Mouse (Mus musculus) midbrain, embryonic 14.5 days (tissue): Measurements from ENCODE around the gene Arl4d. TPM values are rescaled to one million over a fixed set of nuclear protein-coding genes. Genes with fewer than 3 reads are reported as not detected.
"Not testable (repeated sequence)": the region's sequence is repeated elsewhere in the genome, so short reads cannot be mapped to it uniquely, and the experiment has no call there.

ENCODE experiments used
- ATAC-seq: fragments of 200-750 bp; cut with Nextera tagmentation; 2 replicates; pipeline ENCODE4 v1.8.0; 2017; ENCODE audit warnings: moderate number of reproducible peaks, moderate library complexity; ENCODE audit not compliant: low FRiP score, low TSS enrichment
- DNase-seq: peaks from one replicate; pipeline ENCODE4 v3.0.0-alpha.2; 2015
- H3K27ac ChIP-seq: fragments of 300-500 bp; sonication (generic); replicated peaks from 2 replicates; pipeline ENCODE4 v1.5.1; 2014; ENCODE audit warnings: mild to moderate bottlenecking, low read depth, low read length, moderate library complexity
- H3K27me3 ChIP-seq: fragments of 300-500 bp; sonication (generic); 2 replicates; pipeline ENCODE4 v1.6.1; 2014; ENCODE audit warnings: low read length, control low read depth, mixed read lengths; ENCODE audit not compliant: control insufficient read depth, insufficient read depth
- H3K36me3 ChIP-seq: fragments of 300-500 bp; sonication (generic); 2 replicates; pipeline ENCODE4 v1.6.1; 2014; ENCODE audit warnings: low read length, control low read depth; ENCODE audit not compliant: control insufficient read depth, insufficient read depth
- H3K4me1 ChIP-seq: fragments of 300-500 bp; sonication (generic); 2 replicates; pipeline ENCODE4 v1.6.1; 2014; ENCODE audit warnings: mild to moderate bottlenecking, antibody characterized with exemption, low read length, control low read depth; ENCODE audit not compliant: control insufficient read depth, insufficient read depth
- H3K4me2 ChIP-seq: fragments of 300-500 bp; sonication (generic); 2 replicates; pipeline ENCODE4 v1.6.1; 2014; ENCODE audit warnings: mild to moderate bottlenecking, low read length, moderate library complexity
- H3K4me3 ChIP-seq: fragments of 300-500 bp; sonication (generic); replicated peaks from 2 replicates; pipeline ENCODE4 v1.5.1; 2014; ENCODE audit warnings: low read depth, low read length
- H3K9ac ChIP-seq: fragments of 300-500 bp; sonication (generic); replicated peaks from 2 replicates; pipeline ENCODE4 v1.6.1; 2014; ENCODE audit warnings: mild to moderate bottlenecking, low read length, moderate library complexity
- H3K9me3 ChIP-seq: fragments of 300-500 bp; sonication (generic); 2 replicates; pipeline ENCODE4 v1.6.1; 2016; ENCODE audit warnings: low read length, control low read depth, mixed read lengths; ENCODE audit not compliant: control insufficient read depth
- WGBS: fragments of 180-500 bp; shearing (Covaris S2); extraction: QIAGEN DNeasy Blood & Tissue Kit; methylation state at CpG from one replicate; pipeline ENCODE4 v1.1.7; 2014; 5-methylcytosine and 5-hydroxymethylcytosine counted together
- polyA plus RNA-seq: library from polyadenylated mRNA; unstranded; fragments of >200 nt; fragmentation: Nextera tagmentation; extraction: Ambion mirVana; gene quantifications from 2 replicates; pipeline ENCODE4 v1.2.1, GENCODE M21; 2014

Arl4d gene
- polyA plus RNA-seq, 1 experiment from 2014 or later, result 3.9 TPM

DNA sequence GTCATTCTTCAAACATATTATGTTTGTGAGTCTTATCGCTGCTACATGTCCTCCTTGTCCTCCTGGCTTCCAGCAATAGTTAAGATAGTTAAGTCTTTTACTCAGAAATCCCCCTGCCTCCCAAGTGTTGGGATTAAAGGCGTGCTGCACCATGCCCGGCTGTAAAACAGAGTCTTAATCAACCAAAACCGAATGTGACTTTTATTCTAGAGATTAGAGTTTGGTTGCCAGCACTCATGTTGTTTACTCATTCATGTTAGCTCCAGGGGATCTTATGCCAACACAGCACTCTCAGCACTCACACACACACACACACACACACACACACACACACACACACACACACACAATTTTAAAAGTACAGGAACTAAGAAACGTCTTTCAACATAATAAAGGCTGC is 22.4 kb upstream of the Arl4d start:
- Histone ChIP-seq H3K9ac (no peak overlapping the region), H3K4me3 (no peak overlapping the region), H3K36me3 (no peaks in the 10 kb centered on the region), H3K9me3 (no peaks in the 10 kb centered on the region), H3K4me2 (no peak overlapping the region), H3K27ac (no peak overlapping the region), H3K4me1 (no peaks in the 10 kb centered on the region), H3K27me3 (no peaks in the 10 kb centered on the region)
- 40% methylated on average over 5 of the region's 5 CpGs for WGBS
- no peak for ATAC-seq
- DNase-seq, result no peak

- ATAC-seq, result no peak
- H3K27ac ChIP-seq, result no peak overlapping the region; the same call in 1 of the 2 replicates
- H3K4me2 ChIP-seq, result no peak overlapping the region
- H3K36me3 ChIP-seq, result no peaks in the 10 kb centered on the region
- no peak for DNase-seq
- H3K4me3 ChIP-seq, result no peak overlapping the region
- no peaks in the 10 kb centered on the region for H3K4me1 ChIP-seq
- H3K9me3 ChIP-seq, result no peaks in the 10 kb centered on the region
- H3K9ac ChIP-seq, result no peak overlapping the region
- 61% methylated on average over 3 of the region's 3 CpGs for WGBS
- H3K27me3 ChIP-seq, result no peaks in the 10 kb centered on the region
These were observed 20.8 kb upstream of the Arl4d start for GRCm38 (mm10) chr11:101644591-101644990.

- DNase-seq, result peak; percentile 31
- not testable (repeated sequence) for H3K27me3 ChIP-seq, H3K9ac ChIP-seq, H3K9me3 ChIP-seq, H3K4me3 ChIP-seq, H3K4me2 ChIP-seq, H3K4me1 ChIP-seq, ATAC-seq, H3K36me3 ChIP-seq
- H3K27ac ChIP-seq, result peak overlapping the region; percentile 60
- 3% methylated on average over 4 of the region's 4 CpGs for WGBS
These were observed 20.3 kb upstream of the Arl4d start for GRCm38 (mm10) chr11:101645043-101645410.

DNA sequence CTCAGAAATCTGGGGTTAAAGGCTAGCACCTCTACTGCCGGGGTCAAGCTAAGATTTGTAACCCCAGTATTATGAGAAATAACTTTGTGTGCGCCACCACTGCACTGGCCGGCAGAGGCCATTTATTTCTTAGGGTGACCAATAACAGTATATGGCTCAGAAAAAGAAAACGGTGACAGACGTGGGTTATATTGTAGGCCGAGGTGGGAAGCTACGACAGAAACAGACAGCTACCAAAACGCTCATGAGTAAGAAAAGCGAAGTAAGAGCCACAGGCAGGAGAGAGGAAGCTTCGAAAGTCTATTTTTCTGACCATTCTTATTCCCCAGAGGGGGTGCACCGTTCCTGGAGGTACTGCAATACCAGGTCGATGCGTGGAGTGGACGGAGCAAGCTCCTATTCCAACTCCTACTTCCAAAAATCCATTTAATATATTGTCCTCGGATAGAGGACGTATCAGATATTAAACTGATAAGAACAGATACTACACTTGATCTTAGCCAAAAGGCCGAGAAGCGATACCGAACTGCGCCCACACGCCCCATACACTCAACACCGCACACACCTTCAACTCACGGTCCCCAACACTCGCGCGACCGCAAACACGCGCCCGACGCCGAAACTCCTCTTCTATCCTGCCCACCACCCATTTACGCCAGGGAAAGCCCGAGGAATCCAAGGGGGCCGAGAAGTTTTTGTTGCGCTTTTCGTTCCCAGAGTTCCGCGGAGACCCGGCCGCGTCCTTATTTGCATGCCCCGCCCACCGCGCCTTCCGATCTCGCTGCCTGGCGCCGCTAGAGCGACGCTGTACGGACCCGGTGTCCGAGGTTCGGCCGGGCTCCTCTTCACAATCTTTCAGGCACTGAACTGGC is 19.7 kb upstream of the Arl4d start:
- not testable (repeated sequence) for H3K36me3 ChIP-seq, H3K27me3 ChIP-seq, H3K4me1 ChIP-seq, H3K9me3 ChIP-seq
- WGBS, result under 1% methylated on average over 43 of the region's 56 CpGs
- ATAC-seq (peak; percentile 86), DNase-seq (peak; percentile 91)
- H3K4me3 ChIP-seq, result peak overlapping the region; percentile 28
- peak overlapping the region; percentile 20; the same call in 1 of the 2 replicates for H3K9ac ChIP-seq
- peak overlapping the region; percentile 91 for H3K27ac ChIP-seq
- H3K4me2 ChIP-seq, result peak overlapping the region; percentile 41

GRCm38 (mm10) chr11:101646283-101646794 is 19.0 kb upstream of the Arl4d start:
- not testable (repeated sequence) for H3K4me1 ChIP-seq, H3K36me3 ChIP-seq, H3K27me3 ChIP-seq, H3K9me3 ChIP-seq, ATAC-seq
- peak overlapping the region; percentile 20; the same call in 1 of the 2 replicates for H3K9ac ChIP-seq
- peak overlapping the region; percentile 91 for H3K27ac ChIP-seq
- WGBS, result 14% methylated on average over 12 of the region's 16 CpGs
- DNase-seq, result peak; percentile 35
- H3K4me2 ChIP-seq, result peak overlapping the region; percentile 41
- peak overlapping the region; percentile 28 for H3K4me3 ChIP-seq

DNA sequence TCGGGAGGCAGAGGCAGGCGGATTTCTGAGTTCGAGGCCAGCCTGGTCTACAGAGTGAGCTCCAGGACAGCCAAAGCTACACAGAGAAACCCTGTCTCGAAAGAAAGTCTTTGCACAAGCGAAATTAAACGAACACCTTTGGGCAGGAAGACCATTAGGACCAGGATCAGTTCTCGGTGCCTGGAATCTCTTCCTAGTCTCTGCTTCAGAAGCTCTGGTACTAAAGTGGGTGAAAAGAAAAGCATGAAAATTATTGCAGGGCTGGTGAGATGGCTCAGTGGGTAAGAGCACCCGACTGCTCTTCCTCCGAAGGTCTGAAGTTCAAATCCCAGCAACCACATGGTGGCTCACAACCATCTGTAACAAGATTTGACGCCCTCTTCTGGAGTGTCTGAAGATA is 18.2 kb upstream of the Arl4d start:
- 96% methylated on average over 10 of the region's 10 CpGs for WGBS
- H3K27ac ChIP-seq, H3K4me3 ChIP-seq, DNase-seq, H3K9me3 ChIP-seq, H3K4me1 ChIP-seq, H3K4me2 ChIP-seq, ATAC-seq, H3K9ac ChIP-seq, H3K36me3 ChIP-seq, H3K27me3 ChIP-seq: not testable (repeated sequence)

- WGBS, result 92% methylated on average over 4 of the region's 4 CpGs
- Histone ChIP-seq H3K27me3 (no peaks in the 10 kb centered on the region), H3K9ac (no peak overlapping the region), H3K4me1 (no peaks in the 10 kb centered on the region), H3K4me2 (no peak overlapping the region), H3K9me3 (no peaks in the 10 kb centered on the region), H3K4me3 (no peak overlapping the region), H3K27ac (no peak overlapping the region), H3K36me3 (no peaks in the 10 kb centered on the region)
- ATAC-seq (no peak), DNase-seq (no peak)
These were observed 9.0 kb upstream of the Arl4d start for GRCm38 (mm10) chr11:101656356-101656755.

- Histone ChIP-seq H3K9ac (peak overlapping the region; percentile 65; the same call in 1 of the 2 replicates), H3K4me2 (peak overlapping the region; percentile 45)
- WGBS, result 0% methylated on average over 3 of the region's 3 CpGs
These were observed 7.8 kb upstream of the Arl4d start for GRCm38 (mm10) chr11:101657528-101657885.

More at GRCm38 (mm10) chr11:101657528-101657885, 7.8 kb upstream of the Arl4d start:
- no peaks in the 10 kb centered on the region for H3K36me3 ChIP-seq
- H3K27ac ChIP-seq, result peak overlapping the region; percentile 97
- H3K4me3 ChIP-seq, result peak overlapping the region; percentile 14
- H3K4me1 ChIP-seq, result no peaks in the 10 kb centered on the region
- H3K27me3 ChIP-seq, result no peaks in the 10 kb centered on the region
- DNase-seq, result no peak
- peak; percentile 44 for ATAC-seq
- H3K9me3 ChIP-seq, result no peaks in the 10 kb centered on the region
